Mouse (Mus musculus) CH12.LX (cell line): Measurements from ENCODE around the gene Ccdc144b. TPM values are rescaled to one million over a fixed set of nuclear protein-coding genes. Genes with fewer than 3 reads are reported as not detected.
A peak's percentile ranks its signal among the peaks of the same experiment; 100 is the strongest.

Experiments used
- DNase-seq: peaks from one replicate; pipeline ENCODE4 v3.0.0-alpha.2; 2013; ENCODE audit errors: extremely low read depth
- H3K27ac ChIP-seq: 2 replicates; pipeline ENCODE4 v1.5.1; 2012; ENCODE audit warnings: low read depth, mild to moderate bottlenecking, control low read depth, moderate library complexity; ENCODE audit not compliant: insufficient read depth
- H3K27me3 ChIP-seq: replicated peaks from 2 replicates; pipeline ENCODE3; 2012; ENCODE audit warnings: inconsistent platforms
- H3K36me3 ChIP-seq, 2 experiments: replicated peaks in 1 of 2; 2 replicates each; pipeline versions ENCODE3 to v1.6.1; 2012; ENCODE audit warnings: inconsistent platforms in 1 of 2, low read length in 1 of 2, mild to moderate bottlenecking in 1 of 2, mixed read lengths in 1 of 2, moderate library complexity in 1 of 2; ENCODE audit not compliant: control insufficient read depth in 1 of 2, insufficient read depth in 1 of 2
- H3K4me1 ChIP-seq, 2 experiments: 2 replicates each; pipeline ENCODE4 v1.6.1; 2012; ENCODE audit warnings: inconsistent platforms in 1 of 2, moderate library complexity in 1 of 2; ENCODE audit not compliant: insufficient read depth in 2 of 2, control insufficient read depth in 1 of 2
- H3K4me2 ChIP-seq: 2 replicates; pipeline ENCODE4 v1.6.1; 2012; ENCODE audit warnings: low read depth, mild to moderate bottlenecking, control low read depth; ENCODE audit not compliant: poor library complexity, insufficient read depth, severe bottlenecking
- H3K4me3 ChIP-seq, 3 experiments: fragments of 150-350 bp in 1 of 3; sonication (generic) in 1 of 3; replicated peaks in 1 of 3; 2 replicates each; pipeline versions ENCODE3 to v1.5.1; 2011 to 2012; ENCODE audit warnings: low read depth in 2 of 3, low read length in 2 of 3, mild to moderate bottlenecking in 2 of 3, moderate library complexity in 2 of 3, control low read depth in 1 of 3, improper control_type of control experiment in 1 of 3, inconsistent platforms in 1 of 3, mixed read lengths in 1 of 3; ENCODE audit not compliant: poor library complexity in 1 of 3
- H3K79me2 ChIP-seq: replicated peaks from 2 replicates; pipeline ENCODE4 v1.6.1; 2012; ENCODE audit warnings: mild to moderate bottlenecking, moderate library complexity; ENCODE audit not compliant: control insufficient read depth, poor library complexity, insufficient read depth, severe bottlenecking; ENCODE audit errors: extremely low read depth
- H3K9ac ChIP-seq: 2 replicates; pipeline ENCODE4 v1.6.1; 2012; ENCODE audit warnings: low read depth, mild to moderate bottlenecking, control low read depth, moderate library complexity; ENCODE audit not compliant: insufficient read depth
- H3K9me3 ChIP-seq: replicated peaks from 2 replicates; pipeline ENCODE3; 2012; ENCODE audit warnings: low read length, inconsistent platforms, mixed read lengths
- CHD1 ChIP-seq: IDR thresholded peaks from 2 replicates; pipeline ENCODE4 v1.6.1; 2012; ENCODE audit warnings: low read depth, low read length, improper control_type of control experiment, inconsistent platforms
- CTCF ChIP-seq, 2 experiments: IDR thresholded peaks in 1 of 2; conservative IDR thresholded peaks in 1 of 2; 2 replicates each; pipeline ENCODE4 v1.5.1; 2011 to 2012; ENCODE audit warnings: low read depth in 2 of 2, low read length in 2 of 2, improper control_type of control experiment in 1 of 2, inconsistent platforms in 1 of 2, mild to moderate bottlenecking in 1 of 2, moderate library complexity in 1 of 2
- E2F4 ChIP-seq: IDR thresholded peaks from 2 replicates; pipeline ENCODE4 v1.6.1; 2011; ENCODE audit warnings: low read depth, low read length, improper control_type of control experiment; ENCODE audit not compliant: insufficient replicate concordance
- ELF1 ChIP-seq: IDR thresholded peaks from 2 replicates; pipeline ENCODE4 v1.6.1; 2014; ENCODE audit warnings: low read depth, mild to moderate bottlenecking, inconsistent platforms, low read length, improper control_type of control experiment
- ETS1 ChIP-seq: conservative IDR thresholded peaks from 2 replicates; pipeline ENCODE4 v1.6.1; 2012; ENCODE audit warnings: low read depth, mild to moderate bottlenecking, inconsistent platforms, low read length, improper control_type of control experiment, moderate library complexity
- GABPA ChIP-seq: IDR thresholded peaks from 2 replicates; pipeline ENCODE4 v1.6.1; 2012; ENCODE audit warnings: low read depth, low read length, improper control_type of control experiment, inconsistent platforms; ENCODE audit not compliant: insufficient replicate concordance
- JUN ChIP-seq: IDR thresholded peaks from 2 replicates; pipeline ENCODE4 v1.6.1; 2011; ENCODE audit warnings: low read depth, mild to moderate bottlenecking, low read length, improper control_type of control experiment, moderate library complexity; ENCODE audit not compliant: insufficient read depth
- KAT2A ChIP-seq: IDR thresholded peaks from 2 replicates; pipeline ENCODE4 v1.6.1; 2012; ENCODE audit warnings: low read length, improper control_type of control experiment, inconsistent platforms; ENCODE audit not compliant: insufficient replicate concordance
- MAFK ChIP-seq: IDR thresholded peaks from 2 replicates; pipeline ENCODE4 v1.6.1; 2011; ENCODE audit warnings: low read length, improper control_type of control experiment; ENCODE audit not compliant: insufficient replicate concordance
- MAX ChIP-seq: IDR thresholded peaks from 2 replicates; pipeline ENCODE4 v1.6.1; 2011; ENCODE audit warnings: low read length, improper control_type of control experiment
- MAZ ChIP-seq: IDR thresholded peaks from 2 replicates; pipeline ENCODE4 v1.6.1; 2012; ENCODE audit warnings: low read depth, mild to moderate bottlenecking, inconsistent platforms, low read length, improper control_type of control experiment, moderate library complexity
- MYC ChIP-seq: IDR thresholded peaks from 2 replicates; pipeline ENCODE4 v1.6.1; 2011; ENCODE audit warnings: low read depth, mild to moderate bottlenecking, improper control_type of control experiment, low read length
- PAX5 ChIP-seq: IDR thresholded peaks from 2 replicates; pipeline ENCODE4 v1.6.1; 2012; ENCODE audit warnings: low read length, inconsistent platforms, mixed read lengths
- POLR2A ChIP-seq: IDR thresholded peaks from 2 replicates; pipeline ENCODE4 v1.6.1; 2011; ENCODE audit warnings: low read depth, mild to moderate bottlenecking, improper control_type of control experiment, low read length
- RAD21 ChIP-seq: IDR thresholded peaks from 2 replicates; pipeline ENCODE4 v1.6.1; 2011; ENCODE audit warnings: low read depth, mild to moderate bottlenecking, low read length, improper control_type of control experiment, moderate library complexity
- SIN3A ChIP-seq: IDR thresholded peaks from 2 replicates; pipeline ENCODE4 v1.6.1; 2012; ENCODE audit warnings: low read length, improper control_type of control experiment, inconsistent platforms
- SMC3 ChIP-seq: IDR thresholded peaks from 2 replicates; pipeline ENCODE4 v1.6.1; 2011; ENCODE audit warnings: low read depth, low read length, improper control_type of control experiment
- TCF12 ChIP-seq: IDR thresholded peaks from 2 replicates; pipeline ENCODE4 v1.6.1; 2014; ENCODE audit warnings: low read depth, mild to moderate bottlenecking, inconsistent platforms, low read length, improper control_type of control experiment
- USF1 ChIP-seq: IDR thresholded peaks from 2 replicates; pipeline ENCODE4 v1.6.1; 2014; ENCODE audit warnings: low read depth, mild to moderate bottlenecking, inconsistent platforms, low read length, improper control_type of control experiment
- USF2 ChIP-seq: conservative IDR thresholded peaks from 2 replicates; pipeline ENCODE4 v1.6.1; 2011; ENCODE audit warnings: low read depth, low read length, improper control_type of control experiment
- ZKSCAN1 ChIP-seq: IDR thresholded peaks from 2 replicates; pipeline ENCODE4 v1.6.1; 2012; ENCODE audit warnings: low read depth, inconsistent platforms, low read length, improper control_type of control experiment, borderline replicate concordance
- ZNF384 ChIP-seq: IDR thresholded peaks from 2 replicates; pipeline ENCODE4 v1.6.1; 2012; ENCODE audit warnings: low read depth, low read length, improper control_type of control experiment, inconsistent platforms
- dilution Hi-C: fragments of 300-500 bp; cut with MboI; formaldehyde crosslinking; loops from 2 replicates; pipeline ENCODE4 v1.14.3; 2020; ENCODE audit warnings: low sequenced_read_pairs; ENCODE audit not compliant: extremely low pct_unique_long_range_greater_than_20kb, extremely low pct_ligation_motif_present
- in situ Hi-C: fragments of 300-500 bp; cut with MboI; formaldehyde crosslinking; loops from 3 replicates; pipeline ENCODE4 v1.14.3; 2019; ENCODE audit warnings: low sequenced_read_pairs, low pct_ligation_motif_present, low pct_unique_long_range_greater_than_20kb, mixed read lengths
- polyA plus RNA-seq: library from polyadenylated mRNA; unstranded; fragments of >175 nt; gene quantifications from 2 replicates; pipeline ENCODE4 v1.2.1, GENCODE M21; 2012; ENCODE audit warnings: low read depth; ENCODE audit not compliant: insufficient read length
- total RNA-seq, 2 experiments: library from RNA; depleted of rRNA; stranded (reverse); fragments of 300-350 nt in 1 of 2; fragments of >200 nt in 1 of 2; gene quantifications; 2 replicates each; pipeline ENCODE4 v1.2.3; 2012 to 2014

Ccdc144b gene
- total and polyA plus RNA-seq, 3 experiments: 0.10 TPM; not detected in 2

- Histone ChIP-seq H3K9ac (no peak overlapping the region), H3K36me3 (peaks cover 22 to 75% of the 10 kb centered on the region in 2 experiments), H3K9me3 (no peaks in the 10 kb centered on the region), H3K27ac (no peak overlapping the region), H3K27me3 (no peaks in the 10 kb centered on the region), H3K79me2 (no peaks in the 10 kb centered on the region), H3K4me2 (no peak overlapping the region), H3K4me3 (no peak overlapping the region)
- DNase-seq: no peak
- in situ Hi-C loops: no loop called here
- TF ChIP-seq USF2: no peak
- TF ChIP-seq MAZ: no peak
- TF ChIP-seq, all 38 proteins: peak for 0
- dilution Hi-C loops: no loop called here
- peaks cover 0 to 20% of the 10 kb centered on the region in 2 experiments; a peak in 2 of 4 replicates for H3K4me1 ChIP-seq
These were observed 89.4 kb downstream of the Ccdc144b start for GRCm38 (mm10) chr3:35963921-35964320.

DNA sequence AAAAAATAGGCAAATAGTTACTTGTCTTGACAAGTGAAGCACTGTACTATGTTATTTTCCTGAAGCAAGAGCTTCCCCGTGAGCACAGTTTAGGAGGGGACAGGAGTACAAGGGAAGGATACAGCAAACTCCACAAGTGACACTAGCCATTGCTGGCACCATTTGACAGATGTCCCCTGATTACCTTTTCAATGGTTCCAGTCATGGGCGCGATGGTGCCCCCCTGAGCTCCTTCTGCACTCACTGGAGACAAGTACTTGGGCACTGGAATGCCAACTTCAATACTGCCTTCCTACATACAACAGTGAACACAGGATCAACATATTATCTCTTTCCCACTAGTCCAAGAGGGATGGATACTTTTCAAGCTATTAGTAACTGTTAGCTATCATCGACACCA, 89.9 kb downstream of the Ccdc144b start:
- H3K36me3 ChIP-seq: peaks cover 22 to 74% of the 10 kb centered on the region in 2 experiments
- peaks cover 0 to 20% of the 10 kb centered on the region in 2 experiments; a peak in 2 of 4 replicates for H3K4me1 ChIP-seq

GRCm38 (mm10) chr3:35962967-35963366, 90.4 kb downstream of the Ccdc144b start:
- no peak overlapping the region for H3K4me3 ChIP-seq
- H3K4me1 ChIP-seq: peaks cover 0 to 20% of the 10 kb centered on the region in 2 experiments; a peak in 2 of 4 replicates
- no peak overlapping the region for H3K27ac ChIP-seq
- dilution Hi-C loops: no loop called here
- TF ChIP-seq RAD21 (peak; percentile 34), CTCF (conservative IDR thresholded peaks at IDR 0.05 in 1 of 2, IDR thresholded peaks at IDR 0.05 in 1 of 2; ENCODE audit: low read depth in 2 of 2, low read length in 2 of 2) (peak in 1 of 2 experiments; percentile 39; a peak in 2 of 4 replicates), TCF12 (no peak), MAX (no peak), MAFK (no peak), PAX5 (no peak), ELF1 (no peak), SMC3 (peak; percentile 35)
- no peaks in the 10 kb centered on the region for H3K9me3 ChIP-seq
- in situ Hi-C loops: no loop called here
- no peaks in the 10 kb centered on the region for H3K27me3 ChIP-seq
- peaks cover 22 to 72% of the 10 kb centered on the region in 2 experiments for H3K36me3 ChIP-seq
- no peak for DNase-seq
- H3K9ac ChIP-seq: no peak overlapping the region
- no peak overlapping the region for H3K4me2 ChIP-seq
- no peaks in the 10 kb centered on the region for H3K79me2 ChIP-seq

More for the DNA sequence above, 89.9 kb downstream of the Ccdc144b start:
- Histone ChIP-seq H3K9ac (no peak overlapping the region), H3K27me3 (no peaks in the 10 kb centered on the region), H3K27ac (no peak overlapping the region), H3K79me2 (no peaks in the 10 kb centered on the region), H3K4me2 (no peak overlapping the region), H3K9me3 (no peaks in the 10 kb centered on the region), H3K4me3 (no peak overlapping the region)
- no peak for TF ChIP-seq USF2
- no peak for TF ChIP-seq JUN
- TF ChIP-seq GABPA: no peak
- TF ChIP-seq POLR2A: no peak
- no peak for TF ChIP-seq CHD1
- TF ChIP-seq KAT2A: no peak
- no peak for TF ChIP-seq E2F4
- no peak for TF ChIP-seq RAD21
- no peak for TF ChIP-seq USF1
- TF ChIP-seq MAZ: no peak
- no peak for TF ChIP-seq ETS1
- no peak for TF ChIP-seq MYC
- no peak for TF ChIP-seq ZKSCAN1
- TF ChIP-seq SIN3A: no peak
- TF ChIP-seq PAX5: no peak
- no peak for TF ChIP-seq ZNF384
- DNase-seq: no peak
- dilution Hi-C loops (no loop called here), in situ Hi-C loops (no loop called here)
